Mouse (Mus musculus) bone marrow, adult 2 months (tissue): ENCODE data around the gene Ece1.

Source experiments
- CTCF ChIP-seq: fragments of 200-500 bp; IDR thresholded peaks from 2 replicates; pipeline ENCODE4 v1.5.1; 2011; ENCODE audit warnings: low read length, control low read depth; ENCODE audit not compliant: control insufficient read depth, insufficient read depth
- POLR2A ChIP-seq: fragments of 200-500 bp; IDR thresholded peaks from 2 replicates; pipeline ENCODE4 v1.6.1; 2011; ENCODE audit warnings: low read depth, mild to moderate bottlenecking, control low read depth, low read length, borderline replicate concordance; ENCODE audit not compliant: control insufficient read depth

DNA sequence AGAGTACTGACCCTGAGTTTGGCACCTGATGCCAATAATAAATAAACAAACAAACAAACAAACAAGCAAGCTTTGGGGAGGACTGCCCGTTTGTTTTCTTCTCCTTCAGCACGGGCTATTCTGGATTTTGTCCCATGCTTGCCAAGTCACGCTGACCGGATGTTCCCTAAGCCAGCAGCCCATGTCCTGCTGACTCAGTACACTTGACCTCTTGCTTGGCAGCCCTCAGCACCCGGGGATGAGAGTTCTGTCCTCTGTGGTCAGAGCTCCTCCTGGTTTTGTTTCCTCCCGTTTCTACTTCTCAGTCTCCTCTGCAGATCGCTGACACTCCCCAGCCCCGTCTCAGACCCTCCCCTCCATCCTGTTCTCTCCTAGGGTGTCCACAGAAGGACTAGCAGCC, 24.2 kb upstream of the Ece1 start:
- TF ChIP-seq POLR2A (no peak), CTCF (no peak)
